Mouse (Mus musculus) Patski (cell line): ENCODE results near the gene Gpr15. TPM values are rescaled to one million over a fixed set of nuclear protein-coding genes. Genes with fewer than 3 reads are reported as not detected.

Experiments used
- ATAC-seq: fragments of 100-300 bp; one replicate; pipeline ENCODE4 v1.8.0; 2021
- CTCF ChIA-PET: fragments of 350-600 bp; sonication (Branson Sonifier 250); formaldehyde crosslinking; loops from one replicate; lab custom pipeline; 2022; ENCODE audit warnings: inconsistent platforms; lab: Charles Lee
- POLR2A ChIA-PET: fragments of 350-600 bp; sonication (Branson Sonifier 250); formaldehyde crosslinking; loops from one replicate; lab custom pipeline; 2022; ENCODE audit warnings: antibody characterized with exemption, inconsistent platforms; lab: Charles Lee
- DNase-seq: peaks from one replicate; pipeline ENCODE4 v3.0.0-alpha.2; 2011; ENCODE audit warnings: low read depth, low spot score
- H3K27me3 ChIP-seq: fragments of 371-371 bp; one replicate; pipeline ENCODE4 v1.5.1; 2021
- CTCF ChIP-seq: fragments of 100-300 bp; IDR thresholded peaks from one replicate; pipeline ENCODE4 v1.5.1; 2021
- in situ Hi-C: fragments of 300-500 bp; cut with MboI; formaldehyde crosslinking; loops from 3 replicates; pipeline ENCODE4 v1.11.1; 2018; ENCODE audit warnings: low pct_unique_long_range_greater_than_20kb, mixed read lengths
- polyA plus RNA-seq: library from polyadenylated mRNA; unstranded; gene quantifications from one replicate; pipeline ENCODE4 v1.2.3, GENCODE M21; 2021

The Gpr15 gene
- polyA plus RNA-seq, 1 experiment from 2014 or later: not detected

DNA sequence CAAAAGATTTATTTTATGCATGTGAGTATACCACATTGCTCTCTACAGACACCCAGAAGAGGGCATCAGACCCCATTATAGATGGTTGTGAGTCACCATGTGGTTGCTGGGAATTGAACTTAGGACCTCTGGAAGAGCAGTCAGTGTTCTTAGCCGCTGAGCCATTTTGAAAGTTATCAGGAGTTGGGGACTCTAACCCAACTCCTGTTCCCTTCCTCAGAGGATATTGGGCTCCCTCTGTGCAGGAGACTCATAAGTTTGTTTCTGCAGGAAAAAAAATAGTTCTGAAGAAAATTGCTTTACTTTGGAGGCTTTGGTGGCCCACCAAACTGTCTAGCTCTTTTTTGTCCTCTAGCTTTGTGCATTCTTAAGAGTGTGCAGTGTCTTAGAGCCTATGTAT is 30.3 kb downstream of the Gpr15 start:
- ChIA-PET POLR2A (no interaction called here), CTCF (interaction anchor here (2.0 kb wide), 1 partner anchor 11 kb away, joined by 7 read pairs; no protein-coding TSS in a partner anchor)
- H3K27me3 ChIP-seq: peaks cover 7% of the 10 kb centered on the region
- no peak for ATAC-seq
- DNase-seq: no peak
- in situ Hi-C loops: no loop called here
- TF ChIP-seq CTCF: no peak

DNA sequence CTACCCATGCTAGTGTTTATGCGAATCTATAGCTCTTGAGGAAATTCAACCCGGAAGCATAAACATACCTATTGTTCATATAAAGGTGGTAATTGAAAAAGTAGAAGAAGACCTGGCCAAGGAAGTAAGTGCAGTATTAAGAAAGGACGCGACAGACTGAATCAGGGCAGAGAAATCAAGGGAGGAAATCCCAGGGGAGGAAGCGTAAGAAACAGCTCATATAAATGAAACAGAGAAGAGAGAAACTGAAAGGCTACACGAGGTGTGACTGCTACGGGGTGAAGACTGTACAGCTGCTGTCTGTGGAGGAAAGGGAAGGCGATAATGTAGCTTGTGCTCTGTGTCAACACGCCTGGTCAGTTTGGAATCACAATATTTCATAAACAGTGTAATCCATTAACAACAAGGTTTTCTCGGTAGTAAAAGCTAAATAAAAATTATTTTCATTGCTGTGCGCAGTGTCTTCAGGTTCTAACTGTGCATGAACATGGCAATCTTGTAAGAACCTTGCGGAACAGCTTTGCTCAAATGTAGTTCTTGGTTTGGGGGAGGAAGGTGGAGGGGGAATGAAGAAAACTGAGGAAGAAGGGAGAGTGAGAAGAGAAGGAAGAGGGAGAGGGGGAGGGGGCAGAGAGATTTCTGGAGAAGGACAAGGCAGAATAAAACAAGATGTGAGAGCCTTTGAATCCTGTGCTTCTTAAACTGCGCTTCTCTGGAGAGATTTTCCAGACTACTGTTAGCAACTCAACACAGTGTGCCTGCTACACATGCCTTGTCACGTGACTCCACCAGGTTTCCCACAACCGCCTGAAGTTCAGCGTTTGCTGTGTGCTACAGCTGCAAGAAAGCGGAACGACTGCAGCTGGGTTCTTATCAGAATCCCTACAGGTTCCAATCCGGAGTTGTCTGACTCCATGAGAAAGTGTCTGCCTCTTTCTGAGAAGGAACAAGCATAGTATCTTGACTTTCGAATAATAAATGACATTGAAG is 33.0 kb downstream of the Gpr15 start:
- ATAC-seq (no peak), DNase-seq (no peak)
- CTCF ChIA-PET: interaction anchor here (0.6 to 2.0 kb wide), 4 partner anchors 9 to 14 kb away, joined by 3 to 5 read pairs (median 4); no protein-coding TSS in a partner anchor
- in situ Hi-C loops: no loop called here
- no peak for TF ChIP-seq CTCF
- POLR2A ChIA-PET: no interaction called here
- no peaks in the 10 kb centered on the region for H3K27me3 ChIP-seq

DNA sequence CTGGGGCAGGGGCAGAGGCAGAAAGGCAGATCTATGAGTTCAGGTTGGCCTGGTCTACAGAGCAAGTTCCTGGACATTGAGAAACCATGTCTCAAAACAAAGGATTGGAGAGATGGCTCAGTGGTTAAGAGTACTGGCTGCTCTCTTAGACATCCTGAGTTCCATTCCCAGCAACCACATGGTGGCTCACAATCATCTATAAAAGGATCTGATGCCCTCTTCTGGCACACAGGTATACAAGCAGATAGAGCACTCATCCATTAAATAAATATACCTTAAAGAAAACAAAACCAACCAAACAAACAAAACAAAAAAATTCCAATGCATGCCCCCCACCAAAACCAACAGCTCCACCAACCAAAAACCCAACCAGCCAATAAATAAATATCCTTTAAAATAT is 34.3 kb downstream of the Gpr15 start:
- peak; percentile 24 for TF ChIP-seq CTCF
- CTCF ChIA-PET: interaction anchor here (1.1 kb wide), 1 partner anchor 16 kb away, joined by 4 read pairs; no protein-coding TSS in a partner anchor
- H3K27me3 ChIP-seq: no peaks in the 10 kb centered on the region
- in situ Hi-C loops: no loop called here
- POLR2A ChIA-PET: no interaction called here
- no peak for DNase-seq
- no peak for ATAC-seq

DNA sequence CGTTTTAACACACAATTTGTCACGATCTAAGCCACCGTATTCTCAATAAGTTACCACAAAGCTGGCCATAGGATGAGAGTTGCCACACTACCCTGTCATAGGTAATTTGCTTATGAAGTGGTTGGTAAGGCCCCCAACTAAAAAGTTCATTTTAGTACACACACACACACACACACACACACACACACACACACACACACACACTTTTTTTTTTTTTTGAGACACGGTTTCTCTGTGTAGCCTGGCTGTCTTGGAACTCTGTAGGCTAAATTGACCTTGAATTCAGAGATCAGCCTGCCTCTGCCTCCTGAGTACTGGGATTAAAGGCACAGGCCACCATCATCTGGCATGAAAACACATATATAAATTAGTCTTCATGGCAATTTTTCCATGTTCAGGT is 35.0 kb downstream of the Gpr15 start:
- ATAC-seq (no peak), DNase-seq (no peak)
- H3K27me3 ChIP-seq: no peaks in the 10 kb centered on the region
- TF ChIP-seq CTCF: no peak
- CTCF ChIA-PET: interaction anchor here (0.6 to 1.2 kb wide), 2 partner anchors 19 to 1049 kb away, joined by 3 read pairs; no protein-coding TSS in a partner anchor
- in situ Hi-C loops: no loop called here
- POLR2A ChIA-PET: no interaction called here

DNA sequence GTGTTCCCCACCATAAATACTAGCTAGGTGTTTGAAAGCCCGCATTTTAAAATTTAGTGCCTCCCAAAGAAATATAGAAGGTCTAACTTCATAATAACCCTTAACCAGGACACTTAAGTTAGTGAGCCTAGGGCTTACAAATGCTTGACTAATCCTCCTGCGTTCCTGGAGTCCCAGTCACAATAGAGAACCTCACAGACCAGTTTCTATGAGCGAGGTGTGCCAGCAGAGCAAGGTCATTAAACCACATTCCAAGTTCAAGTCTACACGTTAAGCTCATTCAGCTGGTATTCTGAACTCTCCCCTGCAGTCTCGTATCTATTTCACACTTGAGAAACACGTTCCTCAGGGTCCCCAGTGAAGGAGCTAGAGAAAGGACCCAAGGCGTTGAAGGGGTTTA is 36.0 kb downstream of the Gpr15 start:
- in situ Hi-C loops: no loop called here
- POLR2A ChIA-PET: interaction anchor here (0.6 kb wide), 1 partner anchor 22 kb away, joined by 3 read pairs; no protein-coding TSS in a partner anchor
- no peaks in the 10 kb centered on the region for H3K27me3 ChIP-seq
- DNase-seq (no peak), ATAC-seq (no peak)
- TF ChIP-seq CTCF: no peak
- CTCF ChIA-PET: interaction anchor here (0.9 to 1.3 kb wide), 5 partner anchors 9 to 62 kb away, joined by 3 read pairs; no protein-coding TSS in a partner anchor

DNA sequence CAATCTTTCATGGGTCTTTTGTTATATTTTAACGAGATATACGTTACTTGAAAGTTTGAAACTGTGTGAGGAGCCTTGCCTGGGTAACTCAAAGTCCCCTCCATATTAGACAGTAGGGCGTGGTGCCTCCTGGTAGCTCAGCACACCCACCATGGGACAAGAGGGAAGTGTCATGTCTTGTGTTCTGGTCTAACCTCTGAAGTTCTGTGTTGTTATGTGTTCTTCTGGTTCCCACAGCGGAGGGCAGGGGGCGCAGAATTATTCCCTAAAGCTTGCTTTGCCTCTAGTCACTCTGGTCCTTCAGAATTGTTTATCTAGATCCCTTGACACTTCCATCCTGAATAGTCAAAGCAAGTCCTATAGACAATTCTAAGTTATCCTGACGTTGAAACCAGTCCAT is 36.8 kb downstream of the Gpr15 start:
- ATAC-seq (no peak), DNase-seq (no peak)
- TF ChIP-seq CTCF: no peak
- no peaks in the 10 kb centered on the region for H3K27me3 ChIP-seq
- in situ Hi-C loops: no loop called here
- ChIA-PET CTCF (interaction anchor here (1.3 kb wide), 1 partner anchor 20 kb away, joined by 3 read pairs; no protein-coding TSS in a partner anchor), POLR2A (interaction anchor here (1.0 kb wide), 1 partner anchor 10 kb away, joined by 3 read pairs; no protein-coding TSS in a partner anchor)

DNA sequence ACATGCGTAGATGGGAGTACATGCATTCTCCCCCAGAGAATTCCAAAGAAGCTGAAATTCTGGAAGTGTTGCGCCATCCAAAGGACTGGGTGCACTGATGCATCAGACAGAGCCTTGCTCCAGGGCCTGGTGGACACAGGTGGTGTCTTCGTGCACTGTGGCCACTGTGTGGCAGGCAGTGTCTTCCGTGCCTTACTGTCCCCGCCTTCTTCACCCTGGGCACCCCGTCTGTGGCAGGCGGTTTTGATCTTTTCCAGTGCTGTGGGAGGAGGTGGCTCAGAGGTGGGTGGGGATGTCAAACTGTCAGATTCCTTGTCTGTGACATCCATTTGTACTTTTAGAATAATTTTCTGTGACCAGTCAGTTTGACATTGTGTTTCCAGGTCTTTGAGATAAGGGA is 40.2 kb downstream of the Gpr15 start:
- TF ChIP-seq CTCF: no peak
- no peak for DNase-seq
- H3K27me3 ChIP-seq: no peaks in the 10 kb centered on the region
- in situ Hi-C loops: loop anchor here (5.0 kb wide), 1 partner anchor 49 kb away; the partner anchor contains the start of gene Cldnd1
- ATAC-seq: no peak
- POLR2A ChIA-PET: no interaction called here
- CTCF ChIA-PET: no interaction called here

DNA sequence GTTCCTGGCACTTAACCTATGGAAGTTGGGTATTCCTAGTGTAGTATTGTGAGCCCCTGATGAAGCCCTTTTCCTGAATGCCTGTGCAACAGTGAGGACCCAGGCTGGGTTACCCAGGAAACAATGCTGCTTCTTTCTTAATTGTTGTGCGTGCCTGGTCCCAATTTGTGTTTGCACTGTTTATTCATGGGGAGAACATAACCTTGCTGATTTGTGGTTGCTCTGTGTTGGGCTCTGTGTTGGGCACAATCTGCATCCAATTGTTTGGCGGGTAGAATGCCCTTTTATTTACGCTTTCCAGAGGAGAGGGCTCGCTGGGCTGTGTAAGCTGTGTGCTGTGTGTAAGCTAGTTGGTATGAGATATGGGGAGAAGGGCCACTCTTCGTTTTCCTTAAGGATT is 41.4 kb downstream of the Gpr15 start:
- no peak for TF ChIP-seq CTCF
- DNase-seq: no peak
- no peak for ATAC-seq
- no peaks in the 10 kb centered on the region for H3K27me3 ChIP-seq
- CTCF ChIA-PET: interaction anchor here (1.1 kb wide), 1 partner anchor 8 kb away, joined by 4 read pairs; no protein-coding TSS in a partner anchor
- POLR2A ChIA-PET: no interaction called here
- in situ Hi-C loops: loop anchor here (5.0 kb wide), 1 partner anchor 50 kb away; the partner anchor contains the start of gene Cldnd1

DNA sequence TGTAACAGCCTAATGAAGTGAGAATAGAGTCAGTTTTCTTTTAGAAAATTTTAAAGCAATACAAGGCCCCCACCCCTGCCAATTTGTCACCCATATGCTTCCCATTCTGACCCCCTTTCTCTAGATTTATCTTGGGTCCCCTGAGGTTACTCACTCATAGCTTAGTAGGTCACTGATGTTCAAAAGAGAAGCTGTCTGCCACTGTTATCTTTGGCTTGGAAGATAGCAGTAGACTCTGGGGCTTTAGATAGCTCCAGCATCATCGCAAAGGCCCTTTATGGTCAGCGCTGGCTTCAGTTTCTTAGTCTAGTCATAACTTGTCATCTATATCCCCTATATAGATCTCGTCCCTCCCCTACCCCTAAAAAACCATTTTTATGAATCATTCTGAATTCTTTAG is 42.2 kb downstream of the Gpr15 start:
- ChIA-PET CTCF (interaction anchor here (1.1 to 1.7 kb wide), 2 partner anchors 9 to 20 kb away, joined by 4 read pairs; no protein-coding TSS in a partner anchor), POLR2A (no interaction called here)
- in situ Hi-C loops: loop anchor here (5.0 kb wide), 1 partner anchor 51 kb away; the partner anchor contains the start of gene Cldnd1
- ATAC-seq: no peak
- no peak for DNase-seq
- H3K27me3 ChIP-seq: no peaks in the 10 kb centered on the region
- no peak for TF ChIP-seq CTCF

DNA sequence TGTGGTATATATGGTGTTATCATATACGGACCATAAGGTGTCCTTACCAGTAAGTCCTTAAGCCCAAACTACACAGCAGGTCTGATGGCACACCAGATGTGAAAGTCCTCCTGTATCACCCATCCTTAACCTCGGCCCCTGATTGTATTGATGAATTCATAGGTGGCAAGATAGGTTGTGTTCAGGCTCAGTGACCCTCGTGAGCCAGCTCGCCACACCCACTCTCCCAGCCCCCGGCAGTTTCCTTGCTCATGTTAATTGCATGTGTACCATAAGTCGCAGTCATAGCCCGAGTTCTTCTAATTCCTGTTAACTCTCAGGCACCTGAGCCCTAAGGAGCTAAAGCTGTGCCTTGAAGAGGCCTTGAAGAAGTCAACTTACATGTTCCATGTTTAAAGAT is 42.7 kb downstream of the Gpr15 start:
- ChIA-PET CTCF (interaction anchor here (1.7 kb wide), 1 partner anchor 21 kb away, joined by 4 read pairs; no protein-coding TSS in a partner anchor), POLR2A (no interaction called here)
- ATAC-seq (no peak), DNase-seq (no peak)
- in situ Hi-C loops: loop anchor here (5.0 kb wide), 1 partner anchor 51 kb away; the partner anchor contains the start of gene Cldnd1
- TF ChIP-seq CTCF: no peak
- H3K27me3 ChIP-seq: no peaks in the 10 kb centered on the region
